Mouse (Mus musculus) neural tube, embryonic 13.5 days (tissue): ENCODE results near the gene Cela1. TPM values are rescaled to one million over a fixed set of nuclear protein-coding genes. Genes with fewer than 3 reads are reported as not detected.

Experiments
- ATAC-seq: fragments of 200-750 bp; cut with Nextera tagmentation; 2 replicates; pipeline ENCODE4 v1.8.0; 2017; ENCODE audit warnings: low read depth, mild to moderate bottlenecking, moderate TSS enrichment, moderate library complexity
- H3K27ac ChIP-seq: fragments of 300-500 bp; sonication (generic); replicated peaks from 2 replicates; pipeline ENCODE4 v1.5.1; 2015; ENCODE audit warnings: moderate library complexity, mild to moderate bottlenecking, inconsistent platforms
- H3K27me3 ChIP-seq: fragments of 300-500 bp; sonication (generic); 2 replicates; pipeline ENCODE4 v1.6.1; 2015; ENCODE audit warnings: mild to moderate bottlenecking, inconsistent platforms
- H3K36me3 ChIP-seq: fragments of 300-500 bp; sonication (generic); 2 replicates; pipeline ENCODE4 v1.6.1; 2015; ENCODE audit warnings: mild to moderate bottlenecking, inconsistent platforms
- H3K4me1 ChIP-seq: fragments of 300-500 bp; sonication (generic); replicated peaks from 2 replicates; pipeline ENCODE4 v1.6.1; 2015; ENCODE audit warnings: inconsistent platforms
- H3K4me2 ChIP-seq: fragments of 300-500 bp; sonication (generic); 2 replicates; pipeline ENCODE4 v1.6.1; 2015; ENCODE audit warnings: inconsistent platforms, mild to moderate bottlenecking, moderate library complexity
- H3K4me3 ChIP-seq: fragments of 300-500 bp; sonication (generic); 2 replicates; pipeline ENCODE4 v1.5.1; 2015; ENCODE audit warnings: mild to moderate bottlenecking, inconsistent platforms
- H3K9ac ChIP-seq: fragments of 300-500 bp; sonication (generic); 2 replicates; pipeline ENCODE4 v1.6.1; 2015; ENCODE audit warnings: moderate library complexity, mild to moderate bottlenecking, inconsistent platforms
- H3K9me3 ChIP-seq: fragments of 300-500 bp; sonication (generic); 2 replicates; pipeline ENCODE4 v1.6.1; 2016; ENCODE audit warnings: inconsistent platforms
- WGBS: fragments of 180-500 bp; shearing (Covaris S2); methylation state at CpG from one replicate; pipeline ENCODE4 v1.1.7; 2015; 5-methylcytosine and 5-hydroxymethylcytosine counted together
- microRNA-seq: library from miRNA; unstranded; fragments of <30 nt; microRNA quantifications from one replicate; pipeline ENCODE4, GENCODE M21; 2016
- polyA plus RNA-seq: library from polyadenylated mRNA; unstranded; fragments of >200 nt; fragmentation: Nextera tagmentation; extraction: Ambion mirVana; gene quantifications from 2 replicates; pipeline ENCODE4 v1.2.1, GENCODE M21; 2015

Gene Cela1
- polyA plus RNA-seq, 1 experiment from 2014 or later = 2.5 TPM

GRCm38 (mm10) chr15:100630126-100630525 lies 57.6 kb downstream of the Cela1 start:
- WGBS = 62% methylated on average over 3 of the region's 3 CpGs
- peaks cover 24% of the 10 kb centered on the region for H3K27me3 ChIP-seq
- no peak overlapping the region for H3K4me2 ChIP-seq
- H3K4me1 ChIP-seq = peaks cover 8% of the 10 kb centered on the region; the same call in 1 of the 2 replicates
- H3K4me3 ChIP-seq = no peak overlapping the region
- H3K27ac ChIP-seq = no peak overlapping the region
- no peak for ATAC-seq
- H3K9ac ChIP-seq = no peak overlapping the region
- H3K9me3 ChIP-seq = no peaks in the 10 kb centered on the region
- H3K36me3 ChIP-seq = no peaks in the 10 kb centered on the region

GRCm38 (mm10) chr15:100628797-100629196 lies 58.9 kb downstream of the Cela1 start:
- Histone ChIP-seq H3K4me1 (peaks cover 8% of the 10 kb centered on the region; the same call in 1 of the 2 replicates), H3K9ac (no peak overlapping the region), H3K4me3 (no peak overlapping the region), H3K9me3 (no peaks in the 10 kb centered on the region), H3K4me2 (no peak overlapping the region), H3K36me3 (no peaks in the 10 kb centered on the region), H3K27me3 (peaks cover 13% of the 10 kb centered on the region), H3K27ac (no peak overlapping the region)
- WGBS = 55% methylated on average over 7 of the region's 7 CpGs
- no peak for ATAC-seq

- no peaks in the 10 kb centered on the region for H3K36me3 ChIP-seq
- 0 out of 2 replicates have a peak overlapping the region, but pooled peaks have one; percentile 12 for H3K9ac ChIP-seq
- H3K27ac ChIP-seq = no peak overlapping the region
- 2% methylated on average over 11 of the region's 11 CpGs for WGBS
- no peak overlapping the region for H3K4me2 ChIP-seq
- peaks cover 6% of the 10 kb centered on the region for H3K27me3 ChIP-seq
- ATAC-seq = no peak
- no peak overlapping the region for H3K4me3 ChIP-seq
- peaks cover 8% of the 10 kb centered on the region; the same call in 1 of the 2 replicates for H3K4me1 ChIP-seq
- H3K9me3 ChIP-seq = no peaks in the 10 kb centered on the region
Observed at GRCm38 (mm10) chr15:100627774-100628370, 59.8 kb downstream of the Cela1 start.

GRCm38 (mm10) chr15:100627287-100627686 lies 60.4 kb downstream of the Cela1 start:
- H3K27me3 ChIP-seq = peaks cover 5% of the 10 kb centered on the region
- WGBS = 13% methylated on average over 10 of the region's 10 CpGs

GRCm38 (mm10) chr15:100624435-100624834 lies 63.3 kb downstream of the Cela1 start:
- Histone ChIP-seq H3K27me3 (no peaks in the 10 kb centered on the region), H3K36me3 (peaks cover 27% of the 10 kb centered on the region), H3K4me1 (peaks cover 8% of the 10 kb centered on the region; the same call in 1 of the 2 replicates), H3K4me3 (no peak overlapping the region), H3K4me2 (no peak overlapping the region), H3K27ac (no peak overlapping the region), H3K9ac (no peak overlapping the region), H3K9me3 (no peaks in the 10 kb centered on the region)
- no peak for ATAC-seq
- 86% methylated on average over 3 of the region's 3 CpGs for WGBS

More at GRCm38 (mm10) chr15:100627287-100627686, 60.4 kb downstream of the Cela1 start:
- H3K4me1 ChIP-seq = peaks cover 8% of the 10 kb centered on the region; the same call in 1 of the 2 replicates
- H3K27ac ChIP-seq = no peak overlapping the region
- ATAC-seq = no peak
- H3K36me3 ChIP-seq = no peaks in the 10 kb centered on the region
- no peak overlapping the region for H3K4me3 ChIP-seq
- H3K9ac ChIP-seq = no peak overlapping the region
- H3K4me2 ChIP-seq = no peak overlapping the region
- no peaks in the 10 kb centered on the region for H3K9me3 ChIP-seq

Small RNA genes within 50 kb of the gene (microRNA-seq; reads per million reads assigned to microRNA genes)
- not detected for gene Mir6961

Other genes with a start within 250 kb of the Cela1 start
- gene Letmd1, start 218.9 kb downstream of the Cela1 start, polyA plus RNA-seq = 54.0 and 57.9 TPM in 2 replicates
- gene Csrnp2, start 192.4 kb downstream of the Cela1 start, polyA plus RNA-seq = 39.1 and 43.8 TPM in 2 replicates
- gene Tfcp2, start 135.9 kb downstream of the Cela1 start, polyA plus RNA-seq = 35.4 and 36.8 TPM in 2 replicates
- gene Pou6f1, start 87.9 kb downstream of the Cela1 start, polyA plus RNA-seq = 38.8 and 41.6 TPM in 2 replicates
- gene Dazap2, start 72.6 kb downstream of the Cela1 start, polyA plus RNA-seq = 161 and 162 TPM in 2 replicates
- 3.1 and 4.1 TPM in 2 replicates for gene Smagp, start 51.0 kb downstream of the Cela1 start, polyA plus RNA-seq
- 2.8 and 3.7 TPM in 2 replicates for gene Bin2, start 18.4 kb downstream of the Cela1 start, polyA plus RNA-seq
- 0.28 and 0.38 TPM in 2 replicates for gene Galnt6, start 41.5 kb upstream of the Cela1 start, polyA plus RNA-seq
- gene Slc4a8, start 73.8 kb upstream of the Cela1 start, polyA plus RNA-seq = 17.9 and 20.3 TPM in 2 replicates
- 17.6 and 18.2 TPM in 2 replicates for gene Scn8a, start 181.9 kb upstream of the Cela1 start, polyA plus RNA-seq